Mouse (Mus musculus) midbrain, postnatal 0 days (tissue): Measurements from ENCODE around the gene Spata7. TPM values are rescaled to one million over a fixed set of nuclear protein-coding genes. Genes with fewer than 3 reads are reported as not detected.

Experiments used
- ATAC-seq: fragments of 200-750 bp; cut with Nextera tagmentation; 2 replicates; pipeline ENCODE4 v1.8.0; 2017; ENCODE audit warnings: moderate number of reproducible peaks, mild to moderate bottlenecking, moderate TSS enrichment, moderate library complexity; ENCODE audit not compliant: low FRiP score
- DNase-seq: peaks from one replicate; pipeline ENCODE4 v3.0.0-alpha.2; 2015; ENCODE audit warnings: low spot score
- H3K27ac ChIP-seq: fragments of 300-500 bp; sonication (generic); 2 replicates; pipeline ENCODE4 v1.5.1; 2014; ENCODE audit warnings: low read depth, mild to moderate bottlenecking, low read length, mixed read lengths
- H3K27me3 ChIP-seq: fragments of 300-500 bp; sonication (generic); 2 replicates; pipeline ENCODE4 v1.6.1; 2014; ENCODE audit warnings: low read length, control low read depth, mixed read lengths; ENCODE audit not compliant: insufficient read depth
- H3K36me3 ChIP-seq: fragments of 300-500 bp; sonication (generic); 2 replicates; pipeline ENCODE4 v1.6.1; 2014; ENCODE audit warnings: low read length, control low read depth, mixed read lengths; ENCODE audit not compliant: insufficient read depth
- H3K4me1 ChIP-seq: fragments of 300-500 bp; sonication (generic); 2 replicates; pipeline ENCODE4 v1.6.1; 2014; ENCODE audit warnings: mild to moderate bottlenecking, control low read depth, antibody characterized with exemption, low read length, mixed read lengths; ENCODE audit not compliant: insufficient read depth
- H3K4me2 ChIP-seq: fragments of 300-500 bp; sonication (generic); 2 replicates; pipeline ENCODE4 v1.6.1; 2014; ENCODE audit warnings: low read depth, mild to moderate bottlenecking, low read length, mixed read lengths; ENCODE audit not compliant: poor library complexity, severe bottlenecking
- H3K4me3 ChIP-seq: fragments of 300-500 bp; sonication (generic); 2 replicates; pipeline ENCODE4 v1.5.1; 2014; ENCODE audit warnings: low read depth, mild to moderate bottlenecking, low read length, moderate library complexity
- H3K9ac ChIP-seq: fragments of 300-500 bp; sonication (generic); replicated peaks from 2 replicates; pipeline ENCODE4 v1.6.1; 2014; ENCODE audit warnings: mild to moderate bottlenecking, low read length, moderate library complexity, mixed read lengths; ENCODE audit not compliant: poor library complexity, severe bottlenecking
- H3K9me3 ChIP-seq: fragments of 300-500 bp; sonication (generic); 2 replicates; pipeline ENCODE4 v1.6.1; 2016; ENCODE audit warnings: low read length, control low read depth
- CTCF ChIP-seq: IDR thresholded peaks from 2 replicates; pipeline ENCODE4 v1.5.1; 2016; ENCODE audit warnings: antibody characterized with exemption, mild to moderate bottlenecking
- WGBS: fragments of 180-500 bp; shearing (Covaris S2); extraction: QIAGEN DNeasy Blood & Tissue Kit; methylation state at CpG from one replicate; pipeline ENCODE4 v1.1.7; 2014; 5-methylcytosine and 5-hydroxymethylcytosine counted together
- polyA plus RNA-seq: library from polyadenylated mRNA; unstranded; fragments of >200 nt; fragmentation: Nextera tagmentation; extraction: Ambion mirVana; gene quantifications from 2 replicates; pipeline ENCODE4 v1.2.1, GENCODE M21; 2015
- total RNA-seq: library from RNA; depleted of rRNA; stranded (reverse); fragments of >200 nt; gene quantifications from 2 replicates; pipeline ENCODE4 v1.2.3, GENCODE M21; 2014; rRNA removed

The Spata7 gene
- 29.2 and 41.6 TPM in 2 replicates for total RNA-seq
- 34.2 and 38.2 TPM in 2 replicates for polyA plus RNA-seq

- TF ChIP-seq CTCF = no peak
- Histone ChIP-seq H3K36me3 (peaks cover 4% of the 10 kb centered on the region; the same call in 1 of the 2 replicates), H3K4me1 (no peaks in the 10 kb centered on the region), H3K9me3 (no peaks in the 10 kb centered on the region), H3K27ac (peak within 1 kb of the TSS; percentile 69), H3K27me3 (no peaks in the 10 kb centered on the region), H3K4me3 (peak within 1 kb of the TSS; percentile 88), H3K4me2 (peak within 1 kb of the TSS; percentile 62), H3K9ac (peak within 1 kb of the TSS; percentile 86)
- peak; percentile 93 for ATAC-seq
- peak; percentile 92 for DNase-seq
- WGBS = 3% methylated on average over 32 of the region's 32 CpGs
Measured at GRCm38 (mm10) chr12:98627392-98628259, at the start of gene Spata7. Spata7 (plus strand) TSS chr12:98628157.

GRCm38 (mm10) chr12:98585302-98585701, 42.7 kb upstream of the Spata7 start:
- Histone ChIP-seq H3K4me3 (no peak overlapping the region), H3K9ac (no peak overlapping the region), H3K4me2 (no peak overlapping the region), H3K27ac (no peak overlapping the region), H3K27me3 (no peaks in the 10 kb centered on the region), H3K36me3 (no peaks in the 10 kb centered on the region), H3K4me1 (no peaks in the 10 kb centered on the region), H3K9me3 (no peaks in the 10 kb centered on the region)
- ATAC-seq = no peak
- peak; percentile 62 for TF ChIP-seq CTCF
- WGBS = 36% methylated on average over 3 of the region's 3 CpGs
- DNase-seq = peak; percentile 54

GRCm38 (mm10) chr12:98588573-98588972, 39.4 kb upstream of the Spata7 start:
- TF ChIP-seq CTCF = no peak
- Histone ChIP-seq H3K36me3 (no peaks in the 10 kb centered on the region), H3K4me2 (no peak overlapping the region), H3K27me3 (no peaks in the 10 kb centered on the region), H3K9ac (no peak overlapping the region), H3K4me3 (no peak overlapping the region), H3K4me1 (no peaks in the 10 kb centered on the region), H3K27ac (no peak overlapping the region), H3K9me3 (no peaks in the 10 kb centered on the region)
- no peak for ATAC-seq
- 69% methylated on average over 6 of the region's 6 CpGs for WGBS
- DNase-seq = no peak

GRCm38 (mm10) chr12:98591016-98591415, 36.9 kb upstream of the Spata7 start:
- Histone ChIP-seq H3K4me2 (no peak overlapping the region), H3K4me3 (no peak overlapping the region), H3K9me3 (no peaks in the 10 kb centered on the region), H3K27me3 (no peaks in the 10 kb centered on the region), H3K27ac (no peak overlapping the region), H3K9ac (no peak overlapping the region), H3K36me3 (no peaks in the 10 kb centered on the region), H3K4me1 (no peaks in the 10 kb centered on the region)
- 93% methylated on average over 2 of the region's 2 CpGs for WGBS
- DNase-seq (no peak), ATAC-seq (no peak)
- no peak for TF ChIP-seq CTCF

GRCm38 (mm10) chr12:98600861-98601260, 27.1 kb upstream of the Spata7 start:
- no peak overlapping the region for H3K4me3 ChIP-seq
- no peak for ATAC-seq
- WGBS = 89% methylated on average over 5 of the region's 5 CpGs
- H3K27me3 ChIP-seq = no peaks in the 10 kb centered on the region
- no peak for DNase-seq
- no peak overlapping the region for H3K27ac ChIP-seq
- no peak overlapping the region for H3K9ac ChIP-seq
- H3K36me3 ChIP-seq = no peaks in the 10 kb centered on the region
- H3K4me1 ChIP-seq = 0 out of 2 replicates have a peak, but pooled peaks cover 3% of the 10 kb centered on the region
- H3K9me3 ChIP-seq = 0 out of 2 replicates have a peak, but pooled peaks cover 4% of the 10 kb centered on the region
- no peak for TF ChIP-seq CTCF
- no peak overlapping the region for H3K4me2 ChIP-seq

GRCm38 (mm10) chr12:98602114-98602513, 25.8 kb upstream of the Spata7 start:
- WGBS = 14% methylated on average over 6 of the region's 6 CpGs
- no peak for ATAC-seq

More at GRCm38 (mm10) chr12:98602114-98602513, 25.8 kb upstream of the Spata7 start:
- DNase-seq = peak; percentile 42
- TF ChIP-seq CTCF = no peak
- H3K4me3 ChIP-seq = no peak overlapping the region
- no peak overlapping the region for H3K27ac ChIP-seq
- H3K36me3 ChIP-seq = no peaks in the 10 kb centered on the region
- 0 out of 2 replicates have a peak, but pooled peaks cover 4% of the 10 kb centered on the region for H3K9me3 ChIP-seq
- H3K4me2 ChIP-seq = no peak overlapping the region
- no peak overlapping the region for H3K9ac ChIP-seq
- H3K27me3 ChIP-seq = no peaks in the 10 kb centered on the region
- 0 out of 2 replicates have a peak, but pooled peaks cover 3% of the 10 kb centered on the region for H3K4me1 ChIP-seq
